Mouse (Mus musculus) midbrain, embryonic 11.5 days (tissue): Measurements from ENCODE around the gene Hist2h2ac. TPM values are rescaled to one million over a fixed set of nuclear protein-coding genes. Genes with fewer than 3 reads are reported as not detected.

Experiments used
- ATAC-seq: fragments of 200-750 bp; cut with Nextera tagmentation; 2 replicates; pipeline ENCODE4 v1.8.0; 2017; ENCODE audit warnings: moderate TSS enrichment, moderate library complexity; ENCODE audit not compliant: low FRiP score
- DNase-seq: peaks from one replicate; pipeline ENCODE4 v3.0.0; 2015; ENCODE audit warnings: low spot score; ENCODE audit errors: missing footprints
- H3K27ac ChIP-seq: fragments of 300-500 bp; sonication (generic); 2 replicates; pipeline ENCODE4 v1.5.1; 2014; ENCODE audit warnings: low read depth, low read length
- H3K27me3 ChIP-seq: fragments of 300-500 bp; sonication (generic); 2 replicates; pipeline ENCODE4 v1.6.1; 2014; ENCODE audit warnings: mild to moderate bottlenecking, low read length, moderate library complexity, mixed read lengths; ENCODE audit not compliant: control insufficient read depth, insufficient read depth
- H3K36me3 ChIP-seq: fragments of 300-500 bp; sonication (generic); 2 replicates; pipeline ENCODE4 v1.6.1; 2014; ENCODE audit warnings: mild to moderate bottlenecking, low read length, moderate library complexity, mixed read lengths; ENCODE audit not compliant: control insufficient read depth, insufficient read depth
- H3K4me1 ChIP-seq: fragments of 300-500 bp; sonication (generic); 2 replicates; pipeline ENCODE4 v1.6.1; 2014; ENCODE audit warnings: low read length; ENCODE audit not compliant: control insufficient read depth, insufficient read depth
- H3K4me2 ChIP-seq: fragments of 300-500 bp; sonication (generic); 2 replicates; pipeline ENCODE4 v1.6.1; 2014; ENCODE audit warnings: mild to moderate bottlenecking, moderate library complexity
- H3K4me3 ChIP-seq: fragments of 300-500 bp; sonication (generic); 2 replicates; pipeline ENCODE4 v1.5.1; 2014; ENCODE audit warnings: low read depth, low read length
- H3K9ac ChIP-seq: fragments of 300-500 bp; sonication (generic); 2 replicates; pipeline ENCODE4 v1.6.1; 2014; ENCODE audit warnings: low read length
- H3K9me3 ChIP-seq: fragments of 300-500 bp; sonication (generic); 2 replicates; pipeline ENCODE4 v1.6.1; 2016; ENCODE audit warnings: low read length; ENCODE audit not compliant: control insufficient read depth
- WGBS: fragments of 180-500 bp; shearing (Covaris S2); extraction: QIAGEN DNeasy Blood & Tissue Kit; methylation state at CpG from one replicate; pipeline ENCODE4 v1.1.7; 2014; 5-methylcytosine and 5-hydroxymethylcytosine counted together
- microRNA-seq: library from miRNA; unstranded; fragments of <30 nt; microRNA quantifications from one replicate; pipeline ENCODE4, GENCODE M21; 2017
- polyA plus RNA-seq: library from polyadenylated mRNA; unstranded; fragments of >200 nt; fragmentation: Nextera tagmentation; extraction: Ambion mirVana; gene quantifications from 2 replicates; pipeline ENCODE4 v1.2.1, GENCODE M21; 2014

The Hist2h2ac gene
- polyA plus RNA-seq, 1 experiment from 2014 or later = 16.0 TPM

DNA sequence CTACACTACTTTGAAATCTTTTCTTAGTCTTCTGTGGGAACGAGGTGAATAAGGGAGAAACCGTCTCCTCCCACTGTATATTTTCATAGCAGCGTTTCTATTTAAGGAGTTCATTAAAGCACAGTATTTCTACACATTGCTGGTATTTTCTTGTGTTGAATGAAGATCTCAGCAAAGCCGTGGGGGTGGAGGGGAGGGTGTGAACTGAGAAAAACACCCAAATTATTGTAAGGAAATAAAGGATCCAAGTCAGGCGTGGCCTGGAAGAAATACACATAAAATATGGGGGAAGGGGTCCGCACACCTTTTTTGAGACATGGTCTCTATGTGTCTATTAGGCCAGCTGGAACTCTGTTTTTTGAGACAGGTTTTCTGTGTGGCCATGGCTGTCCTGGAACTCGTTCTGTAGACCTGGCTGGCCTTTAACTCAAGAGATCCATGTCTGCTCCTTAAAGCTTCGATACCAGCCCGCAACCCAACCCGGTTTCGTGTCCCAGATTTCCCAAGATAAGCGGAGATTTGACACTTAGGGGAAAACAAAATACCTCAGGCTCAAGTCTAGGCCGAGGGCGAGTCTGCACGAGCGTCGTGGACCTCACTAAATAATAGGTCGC lies 49.0 kb downstream of the Hist2h2ac start:
- 25% methylated on average over 18 of the region's 18 CpGs for WGBS
- Histone ChIP-seq H3K4me1 (peaks cover 15% of the 10 kb centered on the region), H3K27ac (peak overlapping the region; percentile 96), H3K4me2 (peak overlapping the region; percentile 91), H3K9ac (peak overlapping the region; percentile 96), H3K4me3 (peak overlapping the region; percentile 74), H3K27me3 (no peaks in the 10 kb centered on the region), H3K9me3 (no peaks in the 10 kb centered on the region), H3K36me3 (0 out of 2 replicates have a peak, but pooled peaks cover 2% of the 10 kb centered on the region)
- ATAC-seq (peak; percentile 20), DNase-seq (peak; percentile 89)

DNA sequence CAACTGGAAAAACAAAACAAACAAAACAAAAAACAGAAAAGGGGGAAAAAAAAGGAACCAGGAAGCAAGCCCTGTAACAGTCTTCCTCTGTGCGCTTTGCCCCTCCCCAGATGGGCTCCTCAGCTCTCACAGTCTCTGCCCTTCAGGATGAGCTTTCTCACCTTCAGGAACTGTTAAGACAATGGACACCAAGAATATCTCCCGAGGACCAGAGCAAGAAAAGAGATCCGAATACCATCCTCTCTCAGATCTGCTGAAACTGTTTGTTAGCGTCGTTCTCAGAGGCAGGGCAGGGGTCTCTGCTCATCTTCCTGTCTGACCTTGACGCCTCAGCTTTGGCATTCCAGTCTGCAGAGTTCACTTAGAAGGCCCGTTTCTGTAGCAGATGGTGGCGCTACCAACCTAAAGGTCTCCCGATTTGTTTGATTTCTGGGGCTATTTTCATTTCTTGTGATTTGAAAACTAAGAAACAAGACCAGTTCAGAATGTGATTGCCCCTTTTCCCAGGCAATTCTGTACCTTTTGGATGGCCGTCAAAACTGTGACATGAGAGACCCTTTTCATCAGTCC lies 49.6 kb downstream of the Hist2h2ac start:
- H3K36me3 ChIP-seq = 0 out of 2 replicates have a peak, but pooled peaks cover 2% of the 10 kb centered on the region
- DNase-seq = no peak
- no peaks in the 10 kb centered on the region for H3K9me3 ChIP-seq
- no peak for ATAC-seq
- no peaks in the 10 kb centered on the region for H3K27me3 ChIP-seq
- peaks cover 15% of the 10 kb centered on the region for H3K4me1 ChIP-seq
- peak overlapping the region; percentile 91 for H3K4me2 ChIP-seq
- H3K9ac ChIP-seq = peak overlapping the region; percentile 96; the same call in 1 of the 2 replicates
- H3K27ac ChIP-seq = no peak overlapping the region; the same call in 1 of the 2 replicates
- peak overlapping the region; percentile 74 for H3K4me3 ChIP-seq
- 79% methylated on average over 10 of the region's 10 CpGs for WGBS

Small RNA genes within 50 kb of the gene (microRNA-seq; reads per million reads assigned to microRNA genes)
- gene Gm44492 (1.1 reads per million), gene Gm47311 (not detected), gene Gm47313 (not detected)

Other genes with a start within 250 kb of the Hist2h2ac start
- gene Plekho1, start 224.9 kb downstream of the Hist2h2ac start, polyA plus RNA-seq = 62.9 and 70.7 TPM in 2 replicates
- 24.7 and 29.5 TPM in 2 replicates for gene Vps45, start 162.4 kb downstream of the Hist2h2ac start, polyA plus RNA-seq
- 8.8 and 9.4 TPM in 2 replicates for gene Otud7b, start 116.4 kb downstream of the Hist2h2ac start, polyA plus RNA-seq
- 10.5 and 12.8 TPM in 2 replicates for gene Mtmr11, start 58.9 kb downstream of the Hist2h2ac start, polyA plus RNA-seq
- 187 and 216 TPM in 2 replicates for gene Sf3b4, start 48.5 kb downstream of the Hist2h2ac start, polyA plus RNA-seq
- gene Sv2a, start 39.7 kb downstream of the Hist2h2ac start, polyA plus RNA-seq = 9.4 and 10.3 TPM in 2 replicates
- 70.4 and 83.9 TPM in 2 replicates for gene Bola1, start 1.2 kb downstream of the Hist2h2ac start, polyA plus RNA-seq
- 0.86 and 1.7 TPM in 2 replicates for gene Hist2h2ab, start 1.0 kb downstream of the Hist2h2ac start, polyA plus RNA-seq
- 14.0 and 15.0 TPM in 2 replicates for gene Hist2h2be, start 239 bp upstream of the Hist2h2ac start, polyA plus RNA-seq
- 10.6 and 13.8 TPM in 2 replicates for gene Hist2h3c2, start 18.2 kb upstream of the Hist2h2ac start, polyA plus RNA-seq
- 50.9 and 55.2 TPM in 2 replicates for gene Hist2h2aa2, start 19.4 kb upstream of the Hist2h2ac start, polyA plus RNA-seq
- gene Hist2h2aa1, start 24.6 kb upstream of the Hist2h2ac start, polyA plus RNA-seq = 16.3 and 17.4 TPM in 2 replicates
- 1.1 and 2.7 TPM in 2 replicates for gene Hist2h3c1, start 25.8 kb upstream of the Hist2h2ac start, polyA plus RNA-seq
- 5.0 and 5.4 TPM in 2 replicates for gene Hist2h4, start 42.4 kb upstream of the Hist2h2ac start, polyA plus RNA-seq
- 94.4 and 97.1 TPM in 2 replicates for gene Hist2h3b, start 47.8 kb upstream of the Hist2h2ac start, polyA plus RNA-seq
- 18.3 and 26.8 TPM in 2 replicates for gene Hist2h2bb, start 48.9 kb upstream of the Hist2h2ac start, polyA plus RNA-seq
- gene Fcgr1, start 73.1 kb upstream of the Hist2h2ac start, polyA plus RNA-seq = 1.7 and 2.1 TPM in 2 replicates
- not detected in 2 replicates for gene BC107364, start 231.4 kb upstream of the Hist2h2ac start, polyA plus RNA-seq